Mouse (Mus musculus) myocyte (in vitro differentiated cells): Measurements from ENCODE around the gene Slc38a3. TPM values are rescaled to one million over a fixed set of nuclear protein-coding genes. Genes with fewer than 3 reads are reported as not detected.

Source experiments
- H3K27me3 ChIP-seq: one replicate; pipeline ENCODE4 v1.6.1; 2011; ENCODE audit not compliant: control insufficient read depth, insufficient read depth, insufficient read length
- H3K36me3 ChIP-seq: one replicate; pipeline ENCODE4 v1.6.1; 2011; ENCODE audit not compliant: control insufficient read depth, insufficient read depth
- H3K4me2 ChIP-seq: one replicate; pipeline ENCODE4 v1.6.1; 2011; ENCODE audit warnings: low read depth, control low read depth
- H3K4me3 ChIP-seq: one replicate; pipeline ENCODE4 v1.5.1; 2011; ENCODE audit warnings: mild to moderate bottlenecking, control low read depth, moderate library complexity
- H3K79me2 ChIP-seq: one replicate; pipeline ENCODE4 v1.6.1; 2011; ENCODE audit not compliant: control insufficient read depth, insufficient read depth
- H3ac ChIP-seq: one replicate; pipeline ENCODE4 v1.6.1; 2011; ENCODE audit not compliant: control insufficient read depth, insufficient read length
- CEBPB ChIP-seq: IDR thresholded peaks from 2 replicates; pipeline ENCODE4 v1.6.1; 2011; ENCODE audit warnings: mild to moderate bottlenecking, moderate library complexity; ENCODE audit not compliant: poor library complexity, insufficient read depth, severe bottlenecking
- E2F4 ChIP-seq: IDR thresholded peaks from one replicate; pipeline ENCODE4 v1.6.1; 2011; ENCODE audit warnings: mild to moderate bottlenecking, control low read depth, moderate library complexity; ENCODE audit not compliant: insufficient read depth
- MAX ChIP-seq: IDR thresholded peaks from one replicate; pipeline ENCODE4 v1.6.1; 2011; ENCODE audit warnings: low read depth, mild to moderate bottlenecking, control low read depth
- MYOD1 ChIP-seq, 3 experiments: IDR thresholded peaks; one replicate each; pipeline ENCODE4 v1.6.1; 2011; ENCODE audit warnings: control low read depth in 2 of 3, low read depth in 2 of 3, mild to moderate bottlenecking in 2 of 3, moderate library complexity in 1 of 3; ENCODE audit not compliant: insufficient read length in 2 of 3, control insufficient read depth in 1 of 3
- MYOG ChIP-seq, 3 experiments: IDR thresholded peaks; one replicate each; pipeline ENCODE4 v1.6.1; 2011; ENCODE audit warnings: control low read depth in 2 of 3, low read depth in 2 of 3, mild to moderate bottlenecking in 2 of 3; ENCODE audit not compliant: insufficient read length in 2 of 3, control insufficient read depth in 1 of 3, insufficient read depth in 1 of 3
- POLR2A ChIP-seq: IDR thresholded peaks from one replicate; pipeline ENCODE4 v1.6.1; 2011; ENCODE audit warnings: low read depth, mild to moderate bottlenecking, control low read depth, moderate library complexity; ENCODE audit not compliant: insufficient read length
- POLR2AphosphoS2 ChIP-seq: IDR thresholded peaks from one replicate; pipeline ENCODE4 v1.6.1; 2011; ENCODE audit warnings: low read depth, control low read depth; ENCODE audit not compliant: insufficient read length
- REST ChIP-seq: IDR thresholded peaks from one replicate; pipeline ENCODE4 v1.6.1; 2011; ENCODE audit warnings: mild to moderate bottlenecking, control low read depth, moderate library complexity; ENCODE audit not compliant: insufficient read depth, insufficient read length
- SRF ChIP-seq: IDR thresholded peaks from one replicate; pipeline ENCODE4 v1.6.1; 2011; ENCODE audit warnings: low read depth; ENCODE audit not compliant: control insufficient read depth, insufficient read length
- TCF12 ChIP-seq: IDR thresholded peaks from one replicate; pipeline ENCODE4 v1.6.1; 2011; ENCODE audit warnings: mild to moderate bottlenecking, control low read depth; ENCODE audit not compliant: poor library complexity, insufficient read depth, severe bottlenecking
- TCF3 ChIP-seq: IDR thresholded peaks from one replicate; pipeline ENCODE4 v1.6.1; 2011; ENCODE audit warnings: low read depth, control low read depth; ENCODE audit not compliant: insufficient read length
- USF1 ChIP-seq: IDR thresholded peaks from one replicate; pipeline ENCODE4 v1.6.1; 2011; ENCODE audit warnings: low read depth, mild to moderate bottlenecking, control low read depth, moderate library complexity
- polyA plus RNA-seq: library from polyadenylated mRNA; unstranded; fragments of >200 nt; fragmentation: generic; extraction: Trizol; gene quantifications from one replicate; pipeline ENCODE4 v1.2.1, GENCODE M21; 2012; ENCODE audit warnings: missing spikeins

The Slc38a3 gene
- polyA plus RNA-seq, 1 experiment = 0.06 TPM

DNA sequence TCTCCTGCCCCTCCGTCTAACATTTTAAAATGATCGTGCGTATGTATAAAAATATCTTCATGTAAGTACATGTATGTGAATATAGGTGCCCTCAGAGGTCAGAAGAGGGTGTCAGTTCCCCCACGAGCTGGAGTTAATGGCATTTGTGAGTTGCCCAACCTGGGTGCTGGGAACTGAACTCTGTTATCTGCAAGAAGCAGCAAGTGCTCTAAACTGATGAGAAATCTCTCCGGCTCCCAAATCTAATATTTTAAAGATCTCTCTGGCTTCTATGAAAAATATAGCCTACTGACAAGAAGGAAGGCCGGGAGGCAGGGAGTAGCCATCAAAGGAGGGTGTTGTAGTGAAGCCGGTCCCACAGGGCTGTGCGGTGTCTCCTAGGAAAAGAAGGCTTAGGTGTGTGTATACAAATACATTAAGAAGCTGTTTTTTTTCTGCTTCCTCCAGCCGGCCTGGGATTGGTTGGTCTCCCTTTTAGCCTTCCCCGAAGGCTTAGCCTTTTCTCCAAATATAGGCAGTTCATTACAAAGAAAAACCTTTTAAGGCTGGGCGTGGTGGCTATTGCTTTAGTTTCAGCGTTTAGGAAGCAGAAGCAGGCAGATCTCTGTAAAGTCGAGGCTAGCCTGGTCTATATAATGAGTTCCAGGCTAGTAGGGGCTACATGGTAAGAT, 25.7 kb downstream of the Slc38a3 start:
- Histone ChIP-seq H3K4me2 (peak overlapping the region; percentile 96), H3K27me3 (no peaks in the 10 kb centered on the region)

GRCm38 (mm10) chr9:107641666-107642065, 27.7 kb downstream of the Slc38a3 start:
- TF ChIP-seq MYOG (IDR thresholded peaks at IDR 0.05; ENCODE audit: control insufficient read depth in 1 of 3, insufficient read depth in 1 of 3, insufficient read length in 2 of 3, low read depth in 2 of 3) = no peak
- no peak for TF ChIP-seq POLR2A
- no peak for TF ChIP-seq SRF
- TF ChIP-seq E2F4 = no peak
- Histone ChIP-seq H3K4me2 (no peak overlapping the region), H3K27me3 (no peaks in the 10 kb centered on the region), H3K36me3 (no peaks in the 10 kb centered on the region), H3ac (no peak overlapping the region), H3K4me3 (no peak overlapping the region), H3K79me2 (no peaks in the 10 kb centered on the region)

More for the DNA sequence above, 25.7 kb downstream of the Slc38a3 start:
- no peaks in the 10 kb centered on the region for H3K36me3 ChIP-seq
- H3K4me3 ChIP-seq = peak overlapping the region; percentile 26
- TF ChIP-seq TCF3 = no peak
- no peak for TF ChIP-seq REST
- no peak for TF ChIP-seq POLR2AphosphoS2
- no peak for TF ChIP-seq CEBPB
- no peak for TF ChIP-seq TCF12
- TF ChIP-seq MAX = no peak
- no peak for TF ChIP-seq POLR2A
- no peak for TF ChIP-seq USF1
- H3ac ChIP-seq = no peak overlapping the region
- no peaks in the 10 kb centered on the region for H3K79me2 ChIP-seq

GRCm38 (mm10) chr9:107640257-107640772, 29.0 kb downstream of the Slc38a3 start:
- Histone ChIP-seq H3K79me2 (no peaks in the 10 kb centered on the region), H3K4me3 (no peak overlapping the region), H3K27me3 (no peaks in the 10 kb centered on the region), H3K4me2 (no peak overlapping the region), H3K36me3 (no peaks in the 10 kb centered on the region), H3ac (no peak overlapping the region)
- no peak for TF ChIP-seq MAX
- peak in 1 of 3 experiments; percentile 33 for TF ChIP-seq MYOG (IDR thresholded peaks at IDR 0.05; ENCODE audit: control insufficient read depth in 1 of 3, insufficient read depth in 1 of 3, insufficient read length in 2 of 3, low read depth in 2 of 3)

DNA sequence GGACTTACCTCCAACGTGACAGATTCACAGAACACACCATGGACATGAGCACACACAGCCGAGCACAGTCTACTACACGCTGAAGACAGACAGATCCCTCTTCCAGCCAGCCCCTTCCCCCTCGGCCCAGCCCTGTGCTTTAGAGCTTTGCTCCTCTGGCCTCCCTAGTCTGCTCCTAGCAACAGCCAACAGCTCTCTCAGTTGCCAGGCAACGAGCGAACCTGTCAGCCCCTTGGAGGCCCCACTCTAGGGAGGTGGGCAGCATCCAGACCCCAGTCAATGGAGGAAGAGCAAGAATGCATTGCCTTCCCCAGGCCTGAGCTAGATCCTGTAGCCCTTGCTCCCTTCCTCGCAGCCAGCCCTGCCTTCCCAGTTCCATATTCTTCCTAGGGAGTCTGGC, 32.3 kb downstream of the Slc38a3 start:
- Histone ChIP-seq H3K79me2 (peaks cover 29% of the 10 kb centered on the region), H3ac (no peak overlapping the region), H3K4me2 (no peak overlapping the region), H3K27me3 (no peaks in the 10 kb centered on the region), H3K36me3 (no peaks in the 10 kb centered on the region), H3K4me3 (no peak overlapping the region)
- TF ChIP-seq MYOG (IDR thresholded peaks at IDR 0.05; ENCODE audit: control insufficient read depth in 1 of 3, insufficient read depth in 1 of 3, insufficient read length in 2 of 3, low read depth in 2 of 3) = no peak
- TF ChIP-seq POLR2A = no peak
- TF ChIP-seq POLR2AphosphoS2 = no peak
- TF ChIP-seq REST = no peak
- no peak for TF ChIP-seq TCF12
- TF ChIP-seq SRF = no peak
- TF ChIP-seq MYOD1 (IDR thresholded peaks at IDR 0.05; ENCODE audit: control insufficient read depth in 1 of 3, insufficient read length in 2 of 3, low read depth in 2 of 3) = no peak

- peak within 1 kb of the TSS; percentile 97 for H3K4me3 ChIP-seq
- no peaks in the 10 kb centered on the region for H3K36me3 ChIP-seq
- peak within 1 kb of the TSS; percentile 75 for H3K4me2 ChIP-seq
- peak within 1 kb of the TSS; percentile 81 for H3ac ChIP-seq
- H3K79me2 ChIP-seq = peaks cover 45% of the 10 kb centered on the region
- TF ChIP-seq USF1 (peak; percentile 69), POLR2A (peak; percentile 83), TCF3 (no peak), POLR2AphosphoS2 (peak; percentile 74)
- no peaks in the 10 kb centered on the region for H3K27me3 ChIP-seq
These were observed 33.9 kb downstream of the Slc38a3 start, which contains the start of gene Gnai2 for GRCm38 (mm10) chr9:107635279-107636028. Gene Gnai2, minus strand, starts transcription at chr9:107635367.
